Mouse (Mus musculus): ENCODE measurements around the gene Mrvi1. TPM values are rescaled to one million over a fixed set of nuclear protein-coding genes. Genes with fewer than 3 reads are reported as not detected.
"Not testable (repeated sequence)": the region's sequence is repeated elsewhere in the genome, so short reads cannot be mapped to it uniquely, and the experiment has no call there.

Mrvi1 gene
- polyA plus RNA-seq, 1 experiment, result 9.7 TPM

DNA sequence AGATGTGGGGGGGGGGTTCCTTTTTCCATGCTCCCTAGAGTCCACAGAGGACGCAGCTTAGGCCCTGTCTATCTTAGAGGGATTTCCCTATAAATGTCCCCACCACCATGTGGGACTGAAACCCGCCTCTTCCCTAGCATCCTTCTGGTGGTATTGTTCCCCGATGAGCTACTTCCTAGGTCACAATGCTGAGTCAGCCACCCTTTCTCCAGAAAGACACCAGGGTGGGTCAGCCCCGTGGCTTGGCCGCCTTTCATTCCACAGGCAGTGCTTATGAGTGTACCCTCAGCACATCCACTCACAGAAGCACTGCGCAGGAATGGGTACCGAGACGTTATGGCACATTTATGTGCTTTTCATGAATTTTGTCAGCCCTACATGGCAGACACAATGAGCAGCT, 85.1 kb downstream of the Mrvi1 start:
- TF ChIP-seq CTCF (conservative IDR thresholded peaks at IDR 0.05; ENCODE audit: insufficient read depth, insufficient read length, low read depth, low read length), result no peak
- no peak for TF ChIP-seq POLR2A (IDR thresholded peaks at IDR 0.05; ENCODE audit: low read depth, low read length)
- no peaks in the 10 kb centered on the region for H3K36me3 ChIP-seq (ENCODE audit: control insufficient read depth, insufficient read depth, low read length)
- no peak overlapping the region for H3K27ac ChIP-seq (ENCODE audit: insufficient read depth, low read depth, low read length)
- DNase-seq, result no peak
- 89% methylated on average over 8 of the region's 8 CpGs for WGBS
- no peaks in the 10 kb centered on the region for H3K27me3 ChIP-seq (replicated peaks; ENCODE audit: control insufficient read depth, insufficient read depth, low read length)
- H3K4me3 ChIP-seq (ENCODE audit: insufficient read depth, low read depth, low read length), result no peak overlapping the region
- H3K4me1 ChIP-seq (ENCODE audit: control insufficient read depth, insufficient read depth, low read length), result peaks cover 4% of the 10 kb centered on the region; the same call in 1 of the 2 replicates

DNA sequence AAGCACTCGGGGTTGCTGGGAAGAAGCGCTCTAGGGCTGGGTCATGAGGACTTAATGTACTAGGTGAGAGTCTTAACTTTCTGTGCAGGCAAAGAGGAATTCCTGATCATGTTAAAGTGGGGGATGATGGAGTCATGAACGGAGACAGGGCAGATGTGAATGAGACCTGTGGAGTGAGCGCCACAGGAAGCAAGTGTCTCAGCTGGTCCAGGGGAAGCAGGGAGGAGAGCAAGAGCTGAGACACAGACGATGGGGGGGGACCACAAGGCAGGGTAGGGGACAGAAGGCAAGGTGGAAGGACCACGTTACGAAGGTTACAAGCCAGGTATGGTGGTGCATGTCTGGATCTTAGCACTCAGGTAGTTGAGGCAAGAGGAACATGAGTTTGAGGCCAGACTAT, 85.8 kb downstream of the Mrvi1 start:
- Histone ChIP-seq H3K4me3 (ENCODE audit: insufficient read depth, low read depth, low read length) (no peak overlapping the region), H3K4me1 (ENCODE audit: control insufficient read depth, insufficient read depth, low read length) (peaks cover 5% of the 10 kb centered on the region; the same call in 1 of the 2 replicates), H3K27ac (ENCODE audit: insufficient read depth, low read depth, low read length) (no peak overlapping the region), H3K36me3 (ENCODE audit: control insufficient read depth, insufficient read depth, low read length) (no peaks in the 10 kb centered on the region), H3K27me3 (replicated peaks; ENCODE audit: control insufficient read depth, insufficient read depth, low read length) (no peaks in the 10 kb centered on the region)
- WGBS, result 94% methylated on average over 7 of the region's 7 CpGs
- DNase-seq, result no peak
- TF ChIP-seq CTCF (conservative IDR thresholded peaks at IDR 0.05; ENCODE audit: insufficient read depth, insufficient read length, low read depth, low read length), result no peak
- TF ChIP-seq POLR2A (IDR thresholded peaks at IDR 0.05; ENCODE audit: low read depth, low read length), result no peak

DNA sequence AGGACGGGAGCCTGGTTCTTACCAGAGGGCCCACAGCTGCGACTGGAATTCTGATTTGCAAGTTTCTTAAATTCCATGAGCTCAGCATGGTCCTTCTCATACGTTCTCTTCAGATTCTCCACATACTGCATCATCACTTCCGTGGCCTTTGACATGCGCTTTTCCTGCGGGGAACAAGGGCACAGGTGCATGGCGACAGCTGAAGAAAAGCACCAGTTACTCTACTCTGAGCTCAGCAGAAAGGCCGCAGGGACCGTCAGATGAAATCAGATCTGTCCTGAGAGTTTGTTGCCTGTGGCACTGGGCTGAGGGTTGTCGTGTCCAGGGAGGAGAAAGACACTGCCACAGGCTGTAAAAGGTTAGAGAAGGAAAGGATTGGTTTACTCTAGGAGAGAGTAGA, 86.5 kb downstream of the Mrvi1 start:
- WGBS, result 81% methylated on average over 10 of the region's 10 CpGs
- DNase-seq; H3K36me3 ChIP-seq (ENCODE audit: control insufficient read depth, insufficient read depth, low read length); H3K27me3 ChIP-seq (replicated peaks; ENCODE audit: control insufficient read depth, insufficient read depth, low read length); H3K4me3 ChIP-seq (ENCODE audit: insufficient read depth, low read depth, low read length); H3K4me1 ChIP-seq (ENCODE audit: control insufficient read depth, insufficient read depth, low read length); H3K27ac ChIP-seq (ENCODE audit: insufficient read depth, low read depth, low read length): not testable (repeated sequence)

DNA sequence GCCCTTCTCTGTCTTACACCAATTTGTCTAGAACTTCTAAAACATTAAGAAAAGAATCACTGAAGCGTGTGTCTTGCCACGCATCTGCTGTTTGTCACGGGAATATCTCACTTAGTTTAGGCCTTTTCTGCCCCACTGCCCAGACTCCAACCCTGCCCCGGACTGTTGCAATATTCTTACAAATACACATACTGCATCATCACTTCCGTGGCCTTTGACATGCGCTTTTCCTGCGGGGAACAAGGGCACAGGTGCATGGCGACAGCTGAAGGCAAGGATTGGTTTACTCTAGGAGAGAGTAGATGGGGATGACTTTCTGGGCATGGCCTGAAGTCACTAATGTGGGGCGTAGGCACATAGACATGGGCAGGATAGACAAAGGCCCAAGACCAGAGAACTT, 87.6 kb downstream of the Mrvi1 start:
- no peak for DNase-seq
- TF ChIP-seq POLR2A (IDR thresholded peaks at IDR 0.05; ENCODE audit: low read depth, low read length), result no peak
- no peak for TF ChIP-seq CTCF (conservative IDR thresholded peaks at IDR 0.05; ENCODE audit: insufficient read depth, insufficient read length, low read depth, low read length)
- Histone ChIP-seq H3K4me3 (ENCODE audit: insufficient read depth, low read depth, low read length) (no peak overlapping the region), H3K27me3 (replicated peaks; ENCODE audit: control insufficient read depth, insufficient read depth, low read length) (no peaks in the 10 kb centered on the region), H3K27ac (ENCODE audit: insufficient read depth, low read depth, low read length) (no peak overlapping the region), H3K36me3 (ENCODE audit: control insufficient read depth, insufficient read depth, low read length) (no peaks in the 10 kb centered on the region), H3K4me1 (ENCODE audit: control insufficient read depth, insufficient read depth, low read length) (peaks cover 7% of the 10 kb centered on the region; the same call in 1 of the 2 replicates)
- WGBS, result 79% methylated on average over 9 of the region's 9 CpGs

DNA sequence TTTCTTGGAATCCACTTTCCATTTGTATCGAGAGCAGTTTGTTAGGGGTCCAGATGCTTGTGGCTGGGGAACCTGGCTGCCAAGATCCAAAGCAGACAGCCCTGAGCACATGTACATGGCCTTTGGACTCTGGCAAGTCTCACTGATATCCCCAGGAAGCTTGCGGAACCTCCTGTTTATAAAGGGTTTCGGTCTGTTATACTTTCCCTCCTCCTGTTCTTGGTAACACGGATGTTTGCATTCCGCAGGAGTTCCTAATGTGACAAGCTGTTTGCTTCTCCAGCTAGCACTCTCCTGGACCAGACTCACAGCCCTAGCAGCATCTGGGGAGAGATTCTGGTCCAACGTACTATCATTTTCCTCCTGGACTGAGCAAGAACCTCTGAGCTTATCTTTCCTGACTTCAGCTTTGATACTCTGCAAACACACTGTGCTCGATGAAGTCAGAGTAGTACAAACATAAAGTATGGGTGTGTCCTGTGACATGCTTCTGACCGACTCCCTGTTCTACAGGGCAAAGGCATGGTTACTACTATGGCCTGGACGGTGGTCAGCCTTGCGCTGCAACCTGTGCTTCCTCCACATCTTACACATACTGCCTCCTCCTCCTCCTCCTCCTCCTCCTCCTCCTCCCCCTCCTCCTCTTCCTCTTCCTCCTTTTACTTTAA, 88.2 kb downstream of the Mrvi1 start:
- DNase-seq, result peak; percentile 76
- no peak for TF ChIP-seq CTCF (conservative IDR thresholded peaks at IDR 0.05; ENCODE audit: insufficient read depth, insufficient read length, low read depth, low read length)
- TF ChIP-seq POLR2A (IDR thresholded peaks at IDR 0.05; ENCODE audit: low read depth, low read length), result no peak
- Histone ChIP-seq H3K4me3 (ENCODE audit: insufficient read depth, low read depth, low read length) (no peak overlapping the region), H3K27me3 (replicated peaks; ENCODE audit: control insufficient read depth, insufficient read depth, low read length) (no peaks in the 10 kb centered on the region), H3K36me3 (ENCODE audit: control insufficient read depth, insufficient read depth, low read length) (no peaks in the 10 kb centered on the region), H3K27ac (ENCODE audit: insufficient read depth, low read depth, low read length) (peak overlapping the region; percentile 1; the same call in 1 of the 2 replicates), H3K4me1 (ENCODE audit: control insufficient read depth, insufficient read depth, low read length) (peaks cover 7% of the 10 kb centered on the region; the same call in 1 of the 2 replicates)
- 42% methylated on average over 10 of the region's 10 CpGs for WGBS

DNA sequence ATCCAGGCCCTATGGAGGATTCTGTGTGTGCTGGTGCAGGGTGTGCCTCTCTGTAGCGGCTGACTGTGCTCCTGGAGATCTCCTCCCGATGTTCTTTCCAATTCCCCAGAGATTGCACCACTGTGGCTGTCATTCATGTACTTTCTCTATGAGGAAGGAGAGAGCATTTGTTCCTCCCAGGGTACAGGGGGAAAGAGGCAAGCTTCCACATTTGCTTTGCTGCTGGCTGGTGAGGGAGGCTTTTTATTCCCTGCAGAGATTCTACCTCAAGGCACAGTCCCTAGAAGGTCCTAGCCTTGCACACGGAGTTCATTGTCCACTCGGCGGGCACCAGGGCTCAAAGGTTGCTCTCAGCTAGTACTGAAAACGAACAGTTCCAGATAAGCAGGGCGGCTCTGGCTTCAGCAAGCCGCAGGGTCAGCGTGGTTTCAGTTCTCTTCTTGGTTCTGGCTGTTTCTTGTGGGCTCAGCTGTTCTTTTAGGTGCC, 90.7 kb downstream of the Mrvi1 start:
- DNase-seq, result peak; percentile 93
- TF ChIP-seq POLR2A (IDR thresholded peaks at IDR 0.05; ENCODE audit: low read depth, low read length) (no peak), CTCF (conservative IDR thresholded peaks at IDR 0.05; ENCODE audit: insufficient read depth, insufficient read length, low read depth, low read length) (no peak)

DNA sequence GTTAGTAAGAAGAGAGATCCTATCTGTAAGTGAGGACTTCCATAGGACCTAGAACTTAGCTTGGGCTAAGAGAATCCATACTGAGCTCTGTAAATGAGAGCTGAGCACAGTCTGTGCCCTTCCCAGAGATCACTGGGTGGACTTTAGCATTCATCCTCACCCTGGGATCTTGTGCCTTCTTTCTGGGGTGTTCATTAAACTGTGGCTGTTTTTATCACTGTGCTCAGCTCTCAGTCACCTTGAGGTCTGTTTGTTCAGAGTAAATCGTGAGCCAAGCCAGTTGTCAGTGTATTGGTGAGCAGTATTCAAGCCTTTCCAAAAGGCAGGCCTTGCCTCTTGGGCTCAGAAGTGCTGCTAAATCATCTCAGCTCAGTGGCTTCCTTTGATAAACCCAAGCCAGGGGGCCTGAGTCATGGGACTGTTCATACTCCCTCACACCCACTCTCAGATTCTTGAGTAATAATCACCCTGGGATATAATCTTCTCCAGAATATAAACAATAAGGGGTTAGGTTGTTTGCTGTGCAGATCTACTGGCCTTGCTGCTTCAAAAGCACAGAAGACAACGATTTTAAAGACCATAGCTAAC, 100.4 kb downstream of the Mrvi1 start:
- peaks cover 13% of the 10 kb centered on the region; the same call in 1 of the 2 replicates for H3K4me1 ChIP-seq (ENCODE audit: control insufficient read depth, insufficient read depth, low read length)
- no peak overlapping the region for H3K4me3 ChIP-seq (ENCODE audit: insufficient read depth, low read depth, low read length)
- TF ChIP-seq POLR2A (IDR thresholded peaks at IDR 0.05; ENCODE audit: low read depth, low read length) (no peak), CTCF (conservative IDR thresholded peaks at IDR 0.05; ENCODE audit: insufficient read depth, insufficient read length, low read depth, low read length) (no peak)
- H3K36me3 ChIP-seq (ENCODE audit: control insufficient read depth, insufficient read depth, low read length), result no peaks in the 10 kb centered on the region
- H3K27ac ChIP-seq (ENCODE audit: insufficient read depth, low read depth, low read length), result peak overlapping the region; percentile 77
- DNase-seq, result peak; percentile 76
- WGBS, result 59% methylated on average over 2 of the region's 2 CpGs
- no peaks in the 10 kb centered on the region for H3K27me3 ChIP-seq (replicated peaks; ENCODE audit: control insufficient read depth, insufficient read depth, low read length)

More for the DNA sequence above, 90.7 kb downstream of the Mrvi1 start:
- no peak overlapping the region for H3K4me3 ChIP-seq (ENCODE audit: insufficient read depth, low read depth, low read length)
- WGBS, result 56% methylated on average over 9 of the region's 9 CpGs
- H3K27me3 ChIP-seq (replicated peaks; ENCODE audit: control insufficient read depth, insufficient read depth, low read length), result no peaks in the 10 kb centered on the region
- H3K36me3 ChIP-seq (ENCODE audit: control insufficient read depth, insufficient read depth, low read length), result no peaks in the 10 kb centered on the region
- peaks cover 7% of the 10 kb centered on the region; the same call in 1 of the 2 replicates for H3K4me1 ChIP-seq (ENCODE audit: control insufficient read depth, insufficient read depth, low read length)
- H3K27ac ChIP-seq (ENCODE audit: insufficient read depth, low read depth, low read length), result no peak overlapping the region
